Mouse (Mus musculus) c-Kit-positive CD71-positive TER-119-positive erythroid progenitor cells, embryonic 14.5 days (primary cell): ENCODE data around the gene Ror2.

ENCODE experiments used
- DNase-seq: peaks from one replicate; pipeline ENCODE4 v3.0.0-alpha.2; 2013; ENCODE audit warnings: low spot score

Gene Ror2

DNA sequence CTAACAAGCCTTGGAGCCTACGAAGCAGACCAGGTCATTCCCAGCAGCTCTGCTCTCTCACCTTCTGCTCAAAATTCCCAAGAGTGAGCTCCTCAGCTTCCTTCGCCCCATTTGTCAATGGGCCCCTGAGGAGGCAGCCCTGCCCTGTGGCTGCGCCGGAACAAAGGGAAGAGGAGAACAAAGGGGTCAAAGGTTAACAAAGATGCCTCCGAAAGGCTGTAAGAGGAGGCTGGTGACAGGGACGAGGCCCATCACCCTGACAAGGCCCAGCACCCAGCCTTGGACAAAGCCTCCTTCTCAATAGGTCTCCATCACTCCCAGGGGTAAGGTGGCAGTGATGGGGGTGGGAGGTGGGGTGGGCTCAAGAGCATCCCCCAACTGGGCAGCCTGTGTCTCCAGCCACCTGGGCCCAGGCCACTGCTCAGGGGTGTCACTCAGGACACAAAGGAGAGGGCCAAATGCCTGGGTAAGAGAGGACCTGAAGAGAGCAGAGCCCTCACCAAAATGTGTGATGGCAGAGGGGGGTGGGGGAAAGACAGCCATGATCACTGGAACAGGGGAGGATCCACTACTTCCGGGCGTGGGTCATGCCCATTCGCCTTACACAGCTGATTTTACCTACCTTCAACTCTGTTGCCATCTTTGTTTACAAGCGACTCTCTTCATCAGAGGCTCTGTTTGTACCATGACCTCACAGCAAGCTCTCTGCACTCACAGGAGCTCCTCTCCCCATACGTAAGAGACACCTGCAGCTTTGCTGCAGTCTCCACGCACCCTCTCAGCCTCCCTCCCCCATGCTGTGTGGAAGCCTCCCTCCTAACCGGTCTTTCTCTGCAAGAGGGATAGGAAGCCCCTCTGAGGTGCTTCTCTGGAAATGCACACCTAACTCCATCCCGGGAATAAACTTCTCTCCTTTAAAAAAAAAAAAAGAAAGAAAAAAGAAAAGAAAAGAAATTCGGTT, 51.8 kb downstream of the Ror2 start:
- DNase-seq, result no peak

DNA sequence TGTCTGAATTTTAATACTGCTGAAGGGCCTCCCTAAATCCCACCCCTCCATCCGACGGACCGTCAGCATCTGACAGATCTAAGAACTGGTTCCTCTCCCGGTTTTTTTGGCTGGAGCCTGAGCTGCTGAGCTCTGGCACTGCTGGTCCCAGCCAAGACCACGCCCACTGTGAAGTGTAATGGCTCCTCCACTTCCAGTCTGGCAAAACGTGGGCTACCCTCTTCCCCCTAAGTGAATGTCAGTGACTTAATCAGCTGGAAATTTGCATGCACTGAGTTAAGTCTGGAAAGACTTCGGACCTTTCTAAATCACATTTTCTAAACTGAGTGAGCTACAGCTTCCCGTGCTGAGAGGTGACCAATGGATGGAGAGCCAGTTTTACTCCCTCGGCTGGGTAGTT, 52.5 kb downstream of the Ror2 start:
- DNase-seq, result no peak

DNA sequence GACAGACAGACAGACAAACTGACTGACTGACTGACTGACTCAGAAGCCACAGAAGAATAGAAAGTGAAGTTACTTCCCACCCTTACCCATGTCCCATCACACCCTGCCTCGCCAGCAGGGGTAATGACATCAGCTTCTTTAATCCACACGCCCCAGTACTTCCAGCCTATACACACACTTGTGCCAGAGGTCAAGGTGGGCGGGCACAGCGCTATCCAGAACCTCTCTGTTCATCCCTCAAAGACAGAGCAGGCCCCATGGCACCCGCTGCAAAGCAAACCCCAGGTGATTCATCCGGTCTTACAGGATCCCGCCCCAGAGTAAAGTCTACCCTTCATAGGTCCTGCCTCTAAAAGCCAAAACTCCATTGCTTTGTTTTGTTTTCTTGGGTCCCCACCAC, 53.5 kb downstream of the Ror2 start:
- DNase-seq, result no peak

GRCm38 (mm10) chr13:53230446-53231161, 55.3 kb downstream of the Ror2 start:
- DNase-seq, result no peak

DNA sequence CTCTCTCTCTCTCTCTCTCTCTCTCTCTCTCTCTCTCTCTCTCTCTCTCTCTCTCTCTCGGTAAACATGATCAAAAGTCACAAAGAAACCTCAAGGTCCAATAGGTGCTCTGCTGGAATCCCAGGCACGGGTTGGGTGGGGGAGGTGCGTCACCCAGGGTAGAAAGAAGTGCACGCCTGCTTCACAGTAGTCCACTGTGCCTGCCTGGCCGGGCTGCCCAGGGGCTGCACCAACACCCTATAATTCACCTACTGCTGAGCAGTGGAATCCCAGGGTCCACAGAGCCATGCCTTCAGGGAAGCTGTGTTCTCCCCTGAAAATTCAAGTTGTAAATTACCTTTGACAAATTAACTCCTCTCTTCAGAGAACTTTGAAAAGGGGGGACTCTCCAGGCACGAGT, 58.9 kb downstream of the Ror2 start:
- DNase-seq, result no peak

DNA sequence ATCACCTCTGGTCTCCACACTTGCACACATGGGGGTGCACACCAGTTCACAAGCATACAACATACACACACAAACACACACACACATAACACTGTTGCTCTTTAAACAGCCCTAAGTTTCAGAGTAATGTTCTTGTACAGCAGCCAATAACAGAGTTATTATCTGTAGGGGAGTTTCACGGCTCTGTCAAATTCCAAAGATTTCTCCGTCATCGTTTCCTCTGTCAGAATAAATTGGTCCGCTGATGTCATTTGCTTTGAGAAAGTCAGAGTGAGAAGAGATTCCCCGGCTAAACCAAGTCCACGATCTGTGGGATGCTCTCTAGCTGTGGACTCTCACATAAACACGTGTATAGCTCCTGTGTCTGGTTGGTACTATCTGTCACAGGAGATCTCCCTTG, 59.5 kb downstream of the Ror2 start:
- DNase-seq, result no peak

GRCm38 (mm10) chr13:53225925-53226324, 60.0 kb downstream of the Ror2 start:
- DNase-seq, result no peak

DNA sequence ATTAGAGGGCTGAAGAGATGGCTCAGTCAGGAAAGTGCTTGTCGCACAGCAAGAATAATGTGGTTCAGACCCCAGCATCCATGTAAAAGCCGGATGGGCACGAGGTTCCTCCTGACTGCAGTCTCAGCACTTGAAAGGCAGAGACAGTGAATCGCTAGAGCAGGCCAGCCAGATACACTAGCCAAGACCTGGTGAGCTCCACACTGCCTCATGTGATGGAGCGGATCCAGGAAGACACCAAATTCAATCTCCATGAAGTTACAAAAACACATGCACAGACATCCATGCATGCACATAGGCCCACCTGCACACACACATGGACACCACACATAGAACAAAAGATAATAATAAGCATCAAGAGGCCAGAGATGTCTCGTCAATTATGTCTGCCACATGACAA, 64.7 kb downstream of the Ror2 start:
- DNase-seq, result no peak

DNA sequence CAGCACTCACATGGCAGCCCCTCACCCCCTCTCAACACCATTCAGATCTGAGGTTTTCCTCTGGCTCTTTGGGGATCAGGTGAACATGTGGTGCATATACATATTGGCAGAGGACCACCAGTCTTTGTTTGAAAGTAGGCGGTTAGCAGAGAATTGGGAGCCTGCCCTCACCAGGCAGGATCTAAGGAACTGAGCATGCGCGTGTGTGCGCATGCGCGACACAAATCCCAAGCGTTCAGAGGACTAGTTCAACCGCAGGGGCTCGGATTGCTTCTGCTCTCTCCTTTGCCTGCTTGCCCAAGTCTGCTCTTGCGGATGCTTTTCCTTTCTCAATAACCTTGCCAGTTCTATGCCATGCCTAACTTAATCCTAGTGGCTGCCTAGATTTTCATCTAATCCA, 66.0 kb downstream of the Ror2 start:
- no peak for DNase-seq

GRCm38 (mm10) chr13:53219391-53219790, 66.5 kb downstream of the Ror2 start:
- no peak for DNase-seq

GRCm38 (mm10) chr13:53217396-53217975, 68.4 kb downstream of the Ror2 start:
- DNase-seq, result no peak

- no peak for DNase-seq
Measured at GRCm38 (mm10) chr13:53211971-53212733, 73.8 kb downstream of the Ror2 start.

DNA sequence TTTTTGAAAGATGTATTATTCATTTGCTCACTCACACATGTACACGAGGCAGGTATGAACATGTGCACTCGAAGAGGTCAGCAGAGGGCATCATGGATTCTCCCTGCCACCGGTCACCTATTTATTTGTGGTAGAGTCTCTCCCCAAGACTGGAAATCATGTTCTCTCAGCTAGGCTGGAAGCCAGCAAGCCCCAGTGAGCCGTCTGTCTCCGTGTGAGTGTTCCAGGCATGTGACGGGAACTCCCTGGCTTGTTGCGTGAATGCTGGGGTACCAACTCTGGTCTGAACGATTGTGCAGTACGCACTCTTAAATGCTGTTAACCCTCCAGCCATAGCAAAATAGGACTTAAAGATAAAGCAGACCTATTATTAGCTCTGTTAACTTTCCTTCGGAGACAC, 77.4 kb downstream of the Ror2 start:
- DNase-seq, result no peak

DNA sequence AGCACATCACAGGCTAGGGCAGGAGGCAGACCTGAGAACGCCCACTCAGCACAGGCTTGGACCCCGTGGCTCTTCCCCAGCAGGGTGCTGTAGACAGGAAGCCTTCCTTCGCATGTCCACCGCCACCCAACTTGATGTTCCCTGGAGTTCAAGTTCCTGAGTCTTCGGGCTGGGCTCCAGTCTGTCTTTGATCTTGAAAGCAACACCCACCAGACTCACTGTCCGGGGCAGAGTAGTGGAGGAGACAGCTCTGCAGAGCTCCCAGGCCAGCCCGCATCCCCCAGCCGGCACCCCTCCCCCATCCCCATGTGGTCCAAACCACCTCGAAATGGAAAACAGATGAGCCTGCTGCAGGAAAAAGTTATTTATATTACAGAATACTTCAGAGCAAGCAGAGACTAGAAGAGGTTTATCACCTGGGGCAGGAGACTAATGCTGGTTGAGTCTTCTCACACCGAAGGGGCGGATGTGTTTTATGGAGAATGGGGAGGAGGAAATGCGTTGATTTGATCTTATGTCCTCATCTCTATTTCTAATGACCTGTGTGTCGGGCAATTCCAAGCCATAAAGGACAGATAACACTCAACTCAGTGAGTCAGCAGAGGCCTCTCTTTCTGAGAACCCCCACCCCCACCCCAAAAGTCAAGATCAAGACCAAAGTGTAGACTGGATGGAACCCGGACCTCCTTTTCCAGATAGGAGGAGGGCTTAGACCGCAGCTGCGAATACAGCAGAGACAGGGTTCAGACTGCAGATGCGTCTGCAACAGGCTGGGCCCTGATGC, 80.6 kb downstream of the Ror2 start:
- DNase-seq, result no peak

DNA sequence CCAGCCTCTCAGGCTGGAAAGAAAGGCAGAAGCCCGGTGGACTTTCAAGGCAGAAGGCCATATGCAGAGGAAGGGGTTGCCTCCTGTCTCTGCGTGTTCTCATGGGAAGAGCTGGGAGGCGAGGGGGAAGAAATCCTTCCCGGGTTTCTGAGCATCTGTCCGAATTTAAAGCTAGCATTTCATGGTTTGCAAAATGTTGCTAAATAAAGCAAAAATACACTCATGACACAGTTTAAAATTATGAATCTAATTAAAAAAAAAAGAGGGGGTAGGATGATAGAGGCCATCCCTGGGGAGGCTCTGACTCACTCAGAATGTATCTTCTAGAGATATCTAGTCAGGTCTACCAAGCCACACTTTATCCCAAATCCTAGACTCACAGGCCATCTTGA, 83.5 kb downstream of the Ror2 start:
- DNase-seq, result no peak

- DNase-seq, result no peak
Measured at GRCm38 (mm10) chr13:53201628-53202438, 84.1 kb downstream of the Ror2 start.

DNA sequence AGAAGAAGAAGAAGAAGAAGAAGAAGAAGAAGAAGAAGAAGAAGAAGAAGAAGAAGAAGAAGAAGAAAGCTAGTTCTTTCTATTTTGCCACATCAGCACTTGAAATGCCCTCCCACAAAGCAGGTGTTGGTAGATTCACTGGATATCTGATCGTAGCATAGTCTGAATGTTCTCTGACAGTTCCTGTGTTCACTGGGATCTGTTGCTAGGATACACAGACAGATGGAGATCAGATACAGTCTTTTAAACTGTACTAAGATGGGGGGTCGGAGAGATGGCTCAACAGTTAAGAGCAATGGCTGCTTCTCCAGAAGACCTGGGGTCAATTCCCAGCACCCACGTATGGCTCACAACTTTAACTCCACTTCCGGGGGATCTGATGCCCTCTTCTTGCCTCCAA, 85.8 kb downstream of the Ror2 start:
- no peak for DNase-seq

DNA sequence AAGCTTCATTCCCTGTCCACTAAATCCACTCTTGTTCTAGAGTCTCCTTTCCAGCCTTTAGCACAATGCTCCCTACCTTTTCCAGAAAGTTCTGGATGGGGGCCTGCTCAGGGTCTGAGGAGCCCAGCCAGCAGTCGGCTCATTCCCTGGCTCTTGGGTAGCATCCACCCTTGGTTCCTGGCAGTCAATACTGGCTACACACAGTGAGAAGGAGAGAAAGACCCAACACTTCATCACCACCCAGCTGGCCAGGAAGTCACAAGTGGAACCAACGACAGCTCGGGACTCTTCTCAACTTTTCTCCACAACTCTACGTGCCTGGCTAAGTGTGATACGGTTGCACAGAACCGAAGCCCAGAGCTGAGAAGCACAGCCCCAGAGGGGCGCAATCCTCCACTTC, 86.7 kb downstream of the Ror2 start:
- no peak for DNase-seq

GRCm38 (mm10) chr13:53196690-53197089, 89.2 kb downstream of the Ror2 start:
- DNase-seq, result no peak

- DNase-seq, result no peak
Measured at GRCm38 (mm10) chr13:53195951-53196677, 89.8 kb downstream of the Ror2 start.
